Mouse (Mus musculus) MEL (cell line): ENCODE measurements at regions not wholly inside any gene's neighbourhood (a gene's known extent, or its start where the extent isn't known, plus 50 kb on each side); places are given as distances from the start of the nearest gene placed in this dataset.

Source experiments
- DNase-seq: peaks from one replicate; pipeline ENCODE4 v3.0.0; 2011; ENCODE audit warnings: low read depth, low spot score
- H3K27ac ChIP-seq: 2 replicates; pipeline ENCODE4 v1.5.1; 2012; ENCODE audit warnings: low read depth, mild to moderate bottlenecking, control low read depth, low read length, moderate library complexity; ENCODE audit not compliant: control insufficient read depth
- H3K27me3 ChIP-seq, 2 experiments: fragments of 150-350 bp in 1 of 2; sonication (generic) in 1 of 2; 2 replicates each; pipeline ENCODE4 v1.6.1; 2012; ENCODE audit warnings: low read length in 2 of 2, mild to moderate bottlenecking in 2 of 2, improper control_type of control experiment in 1 of 2, moderate library complexity in 1 of 2; ENCODE audit not compliant: insufficient read depth in 2 of 2, control insufficient read depth in 1 of 2
- H3K36me3 ChIP-seq, 2 experiments: 2 replicates each; pipeline ENCODE4 v1.6.1; 2012 to 2014; ENCODE audit warnings: low read length in 2 of 2, improper control_type of control experiment in 1 of 2, inconsistent platforms in 1 of 2, mild to moderate bottlenecking in 1 of 2; ENCODE audit not compliant: insufficient read depth in 2 of 2, control insufficient read depth in 1 of 2
- H3K4me1 ChIP-seq, 2 experiments: fragments of 150-350 bp in 1 of 2; sonication (generic) in 1 of 2; 2 replicates each; pipeline ENCODE4 v1.6.1; 2012; ENCODE audit warnings: low read length in 2 of 2, improper control_type of control experiment in 1 of 2, mild to moderate bottlenecking in 1 of 2; ENCODE audit not compliant: insufficient read depth in 2 of 2, control insufficient read depth in 1 of 2
- H3K4me3 ChIP-seq, 2 experiments: fragments of 150-350 bp in 1 of 2; sonication (generic) in 1 of 2; 2 replicates each; pipeline ENCODE4 v1.5.1; 2012; ENCODE audit warnings: low read depth in 2 of 2, low read length in 2 of 2, mild to moderate bottlenecking in 2 of 2, moderate library complexity in 2 of 2, control low read depth in 1 of 2, improper control_type of control experiment in 1 of 2; ENCODE audit not compliant: control insufficient read depth in 1 of 2, insufficient read depth in 1 of 2
- H3K79me2 ChIP-seq: 2 replicates; pipeline ENCODE4 v1.6.1; 2012; ENCODE audit warnings: mild to moderate bottlenecking, low read length, moderate library complexity; ENCODE audit not compliant: control insufficient read depth, poor library complexity, insufficient read depth
- H3K9ac ChIP-seq: 2 replicates; pipeline ENCODE4 v1.6.1; 2012; ENCODE audit warnings: low read depth, mild to moderate bottlenecking, control low read depth, low read length, moderate library complexity; ENCODE audit not compliant: control insufficient read depth, poor library complexity, severe bottlenecking
- H3K9me3 ChIP-seq: fragments of 150-350 bp; sonication (generic); replicated peaks from 2 replicates; pipeline ENCODE4 v1.6.1; 2012; ENCODE audit warnings: mild to moderate bottlenecking, low read length, improper control_type of control experiment, moderate library complexity; ENCODE audit not compliant: insufficient read depth
- E2F4 ChIP-seq: IDR thresholded peaks from 2 replicates; pipeline ENCODE4 v1.6.1; 2011; ENCODE audit warnings: low read depth, low read length, improper control_type of control experiment, borderline replicate concordance
- EP300 ChIP-seq, 2 experiments: IDR thresholded peaks; 2 replicates each; pipeline ENCODE4 v1.6.1; 2011; ENCODE audit warnings: improper control_type of control experiment in 2 of 2, low read length in 2 of 2, low read depth in 1 of 2, mild to moderate bottlenecking in 1 of 2
- ETS1 ChIP-seq: IDR thresholded peaks from 2 replicates; pipeline ENCODE4 v1.6.1; 2012; ENCODE audit warnings: low read depth, mild to moderate bottlenecking, inconsistent platforms, low read length, improper control_type of control experiment, moderate library complexity
- GABPA ChIP-seq: IDR thresholded peaks from 2 replicates; pipeline ENCODE4 v1.6.1; 2012; ENCODE audit warnings: low read depth, mild to moderate bottlenecking, inconsistent platforms, low read length, improper control_type of control experiment, moderate library complexity
- GATA1 ChIP-seq: IDR thresholded peaks from 2 replicates; pipeline ENCODE4 v1.6.1; 2011; ENCODE audit warnings: low read depth, low read length, improper control_type of control experiment
- KAT2A ChIP-seq: conservative IDR thresholded peaks from 2 replicates; pipeline ENCODE4 v1.6.1; 2012; ENCODE audit warnings: low read depth, low read length, improper control_type of control experiment, inconsistent platforms
- MEF2A ChIP-seq: IDR thresholded peaks from 2 replicates; pipeline ENCODE4 v1.6.1; 2014; ENCODE audit warnings: low read depth, mild to moderate bottlenecking, inconsistent platforms, low read length, improper control_type of control experiment; ENCODE audit not compliant: poor library complexity, insufficient replicate concordance, severe bottlenecking; ENCODE audit errors: extremely low read depth
- MYC ChIP-seq: IDR thresholded peaks from 2 replicates; pipeline ENCODE4 v1.6.1; 2011; ENCODE audit warnings: low read depth, mild to moderate bottlenecking, low read length, improper control_type of control experiment, moderate library complexity
- NRF1 ChIP-seq: IDR thresholded peaks from 2 replicates; pipeline ENCODE4 v1.6.1; 2014; ENCODE audit warnings: low read depth, mild to moderate bottlenecking, inconsistent platforms, low read length, improper control_type of control experiment, moderate library complexity; ENCODE audit not compliant: poor library complexity, insufficient read depth, severe bottlenecking
- SIN3A ChIP-seq: IDR thresholded peaks from 2 replicates; pipeline ENCODE4 v1.6.1; 2012; ENCODE audit warnings: low read length, improper control_type of control experiment, inconsistent platforms
- SMC3 ChIP-seq: IDR thresholded peaks from 2 replicates; pipeline ENCODE4 v1.6.1; 2011; ENCODE audit warnings: low read depth, low read length, improper control_type of control experiment
- TAL1 ChIP-seq: IDR thresholded peaks from 2 replicates; pipeline ENCODE4 v1.6.1; 2012; ENCODE audit warnings: mild to moderate bottlenecking, inconsistent platforms, low read length, moderate library complexity, mixed read lengths
- UBTF ChIP-seq: IDR thresholded peaks from 2 replicates; pipeline ENCODE4 v1.6.1; 2012; ENCODE audit warnings: low read depth, mild to moderate bottlenecking, inconsistent platforms, low read length, improper control_type of control experiment, moderate library complexity, borderline replicate concordance; ENCODE audit not compliant: insufficient read depth
- USF2 ChIP-seq, 2 experiments: IDR thresholded peaks; 2 replicates each; pipeline ENCODE4 v1.6.1; 2011 to 2012; ENCODE audit warnings: improper control_type of control experiment in 2 of 2, low read length in 2 of 2, borderline replicate concordance in 1 of 2, inconsistent platforms in 1 of 2, low read depth in 1 of 2, mild to moderate bottlenecking in 1 of 2; ENCODE audit not compliant: insufficient read depth in 1 of 2
- ZC3H11A ChIP-seq: IDR thresholded peaks from 2 replicates; pipeline ENCODE4 v1.6.1; 2012; ENCODE audit warnings: low read depth, mild to moderate bottlenecking, inconsistent platforms, low read length, improper control_type of control experiment
- ZKSCAN1 ChIP-seq: IDR thresholded peaks from 2 replicates; pipeline ENCODE4 v1.6.1; 2012; ENCODE audit warnings: low read depth, mild to moderate bottlenecking, inconsistent platforms, low read length, improper control_type of control experiment, moderate library complexity
- ZMIZ1 ChIP-seq: IDR thresholded peaks from 2 replicates; pipeline ENCODE4 v1.6.1; 2012; ENCODE audit warnings: low read depth, mild to moderate bottlenecking, inconsistent platforms, low read length, improper control_type of control experiment, moderate library complexity

GRCm38 (mm10) chr17:77933192-77933591 lies 266.9 kb upstream of the Crim1 start:
- Histone ChIP-seq H3K36me3 (no peaks in the 10 kb centered on the region), H3K4me3 (no peak overlapping the region), H3K79me2 (no peaks in the 10 kb centered on the region), H3K27me3 (no peaks in the 10 kb centered on the region), H3K27ac (no peak overlapping the region), H3K9me3 (no peaks in the 10 kb centered on the region), H3K9ac (no peak overlapping the region), H3K4me1 (no peaks in the 10 kb centered on the region)
- TF ChIP-seq E2F4 (no peak), ZMIZ1 (no peak), SIN3A (no peak), ZC3H11A (no peak), TAL1 (no peak)
- peak; percentile 3 for DNase-seq

GRCm38 (mm10) chr17:77958048-77958447 lies 242.0 kb upstream of the Crim1 start:
- Histone ChIP-seq H3K9ac (no peak overlapping the region), H3K36me3 (no peaks in the 10 kb centered on the region), H3K79me2 (no peaks in the 10 kb centered on the region), H3K4me3 (no peak overlapping the region), H3K4me1 (no peaks in the 10 kb centered on the region), H3K27me3 (no peaks in the 10 kb centered on the region), H3K27ac (no peak overlapping the region)
- DNase-seq: no peak
- TF ChIP-seq GATA1 (no peak), UBTF (no peak), SMC3 (no peak), USF2 (IDR thresholded peaks at IDR 0.05; ENCODE audit: borderline replicate concordance in 1 of 2, insufficient read depth in 1 of 2, low read depth in 1 of 2, low read length in 2 of 2) (no peak), ZMIZ1 (no peak), TAL1 (no peak), ZC3H11A (no peak), EP300 (IDR thresholded peaks at IDR 0.05; ENCODE audit: low read depth in 1 of 2, low read length in 2 of 2) (no peak), MEF2A (no peak), GABPA (no peak)
- TF ChIP-seq, all 39 proteins: peak for 0
- no peaks in the 10 kb centered on the region for H3K9me3 ChIP-seq

GRCm38 (mm10) chr17:77961296-77961695 lies 238.8 kb upstream of the Crim1 start:
- no peak for TF ChIP-seq GABPA
- no peak for TF ChIP-seq ZC3H11A
- no peak for TF ChIP-seq ETS1
- TF ChIP-seq KAT2A: no peak
- no peak for TF ChIP-seq MYC
- no peak for TF ChIP-seq NRF1
- TF ChIP-seq ZKSCAN1: no peak
- no peak for TF ChIP-seq ZMIZ1

More at GRCm38 (mm10) chr17:77961296-77961695, 238.8 kb upstream of the Crim1 start:
- Histone ChIP-seq H3K27ac (no peak overlapping the region), H3K4me3 (no peak overlapping the region), H3K36me3 (no peaks in the 10 kb centered on the region), H3K9ac (no peak overlapping the region), H3K79me2 (no peaks in the 10 kb centered on the region), H3K4me1 (no peaks in the 10 kb centered on the region), H3K27me3 (no peaks in the 10 kb centered on the region), H3K9me3 (no peaks in the 10 kb centered on the region)
- DNase-seq: no peak
